Mouse (Mus musculus): Measurements from ENCODE around the gene Prdx2. TPM values are rescaled to one million over a fixed set of nuclear protein-coding genes. Genes with fewer than 3 reads are reported as not detected.

The Prdx2 gene
- polyA plus RNA-seq, 1 experiment from 2014 or later = 590 TPM

GRCm38 (mm10) chr8:84989810-84990209 lies 20.4 kb downstream of the Prdx2 start:
- Histone ChIP-seq H3K4me1 (ENCODE audit: control insufficient read depth, insufficient read depth, low read length) (peaks cover 30% of the 10 kb centered on the region), H3K27me3 (replicated peaks; ENCODE audit: control insufficient read depth, insufficient read depth, low read length) (0 out of 2 replicates have a peak, but pooled peaks cover 2% of the 10 kb centered on the region), H3K27ac (ENCODE audit: low read length) (peak overlapping the region; percentile 96), H3K4me3 (ENCODE audit: low read length) (peak overlapping the region; percentile 65), H3K4me2 (ENCODE audit: low read depth, low read length) (peak overlapping the region; percentile 73), H3K9ac (ENCODE audit: low read depth, low read length) (peak overlapping the region; percentile 76), H3K9me3 (ENCODE audit: control insufficient read depth, low read length) (no peaks in the 10 kb centered on the region), H3K36me3 (ENCODE audit: control insufficient read depth, insufficient read depth, low read length) (no peaks in the 10 kb centered on the region)
- WGBS = under 1% methylated on average over 15 of the region's 15 CpGs
- peak; percentile 54 for ATAC-seq

GRCm38 (mm10) chr8:84990349-84990748 lies 21.0 kb downstream of the Prdx2 start, which contains the start of gene Hook2:
Gene Hook2 (plus strand): TSS chr8:84990603.
- Histone ChIP-seq H3K4me1 (ENCODE audit: control insufficient read depth, insufficient read depth, low read length) (peaks cover 30% of the 10 kb centered on the region), H3K4me3 (ENCODE audit: low read length) (peak within 1 kb of the TSS; percentile 65), H3K36me3 (ENCODE audit: control insufficient read depth, insufficient read depth, low read length) (no peaks in the 10 kb centered on the region), H3K4me2 (ENCODE audit: low read depth, low read length) (peak within 1 kb of the TSS; percentile 91), H3K27ac (ENCODE audit: low read length) (peak within 1 kb of the TSS; percentile 96), H3K27me3 (replicated peaks; ENCODE audit: control insufficient read depth, insufficient read depth, low read length) (0 out of 2 replicates have a peak, but pooled peaks cover 2% of the 10 kb centered on the region), H3K9ac (ENCODE audit: low read depth, low read length) (peak within 1 kb of the TSS; percentile 84), H3K9me3 (ENCODE audit: control insufficient read depth, low read length) (no peaks in the 10 kb centered on the region)
- WGBS = 2% methylated on average over 28 of the region's 28 CpGs
- peak; percentile 84 for ATAC-seq

GRCm38 (mm10) chr8:84990836-84991235 lies 21.4 kb downstream of the Prdx2 start:
- Histone ChIP-seq H3K27me3 (replicated peaks; ENCODE audit: control insufficient read depth, insufficient read depth, low read length) (0 out of 2 replicates have a peak, but pooled peaks cover 2% of the 10 kb centered on the region), H3K36me3 (ENCODE audit: control insufficient read depth, insufficient read depth, low read length) (no peaks in the 10 kb centered on the region), H3K4me3 (ENCODE audit: low read length) (peak overlapping the region; percentile 65), H3K4me1 (ENCODE audit: control insufficient read depth, insufficient read depth, low read length) (peaks cover 31% of the 10 kb centered on the region), H3K9ac (ENCODE audit: low read depth, low read length) (peak overlapping the region; percentile 84), H3K4me2 (ENCODE audit: low read depth, low read length) (peak overlapping the region; percentile 91), H3K27ac (ENCODE audit: low read length) (peak overlapping the region; percentile 96), H3K9me3 (ENCODE audit: control insufficient read depth, low read length) (no peaks in the 10 kb centered on the region)
- WGBS = 2% methylated on average over 15 of the region's 15 CpGs
- ATAC-seq = peak; percentile 76

- no peak overlapping the region for H3K27ac ChIP-seq (ENCODE audit: low read length)
- no peaks in the 10 kb centered on the region for H3K27me3 ChIP-seq (replicated peaks; ENCODE audit: control insufficient read depth, insufficient read depth, low read length)
- no peak overlapping the region for H3K9ac ChIP-seq (ENCODE audit: low read depth, low read length)
- peak overlapping the region; percentile 14; the same call in 1 of the 2 replicates for H3K4me2 ChIP-seq (ENCODE audit: low read depth, low read length)
- ATAC-seq = no peak
- H3K4me3 ChIP-seq (ENCODE audit: low read length) = no peak overlapping the region
- no peaks in the 10 kb centered on the region for H3K36me3 ChIP-seq (ENCODE audit: control insufficient read depth, insufficient read depth, low read length)
- H3K9me3 ChIP-seq (ENCODE audit: control insufficient read depth, low read length) = no peaks in the 10 kb centered on the region
- peaks cover 27% of the 10 kb centered on the region for H3K4me1 ChIP-seq (ENCODE audit: control insufficient read depth, insufficient read depth, low read length)
- 81% methylated on average over 9 of the region's 9 CpGs for WGBS
Measured at GRCm38 (mm10) chr8:84994375-84994774, 25.0 kb downstream of the Prdx2 start.

- no peak for ATAC-seq
- 43% methylated on average over 25 of the region's 25 CpGs for WGBS
Measured at GRCm38 (mm10) chr8:84995680-84996079, 26.3 kb downstream of the Prdx2 start.

GRCm38 (mm10) chr8:84996978-84997377 lies 27.6 kb downstream of the Prdx2 start:
- WGBS = 81% methylated on average over 5 of the region's 5 CpGs
- H3K4me1 ChIP-seq (ENCODE audit: control insufficient read depth, insufficient read depth, low read length) = peaks cover 16% of the 10 kb centered on the region
- H3K4me2 ChIP-seq (ENCODE audit: low read depth, low read length) = no peak overlapping the region
- no peaks in the 10 kb centered on the region for H3K9me3 ChIP-seq (ENCODE audit: control insufficient read depth, low read length)
- no peak overlapping the region for H3K9ac ChIP-seq (ENCODE audit: low read depth, low read length)
- H3K4me3 ChIP-seq (ENCODE audit: low read length) = no peak overlapping the region
- H3K36me3 ChIP-seq (ENCODE audit: control insufficient read depth, insufficient read depth, low read length) = no peaks in the 10 kb centered on the region; the same call in 1 of the 2 replicates
- ATAC-seq = no peak
- H3K27me3 ChIP-seq (replicated peaks; ENCODE audit: control insufficient read depth, insufficient read depth, low read length) = no peaks in the 10 kb centered on the region
- H3K27ac ChIP-seq (ENCODE audit: low read length) = no peak overlapping the region

More at GRCm38 (mm10) chr8:84995680-84996079, 26.3 kb downstream of the Prdx2 start:
- H3K9me3 ChIP-seq (ENCODE audit: control insufficient read depth, low read length) = no peaks in the 10 kb centered on the region
- no peak overlapping the region for H3K4me3 ChIP-seq (ENCODE audit: low read length)
- no peaks in the 10 kb centered on the region for H3K27me3 ChIP-seq (replicated peaks; ENCODE audit: control insufficient read depth, insufficient read depth, low read length)
- H3K9ac ChIP-seq (ENCODE audit: low read depth, low read length) = no peak overlapping the region
- no peak overlapping the region for H3K27ac ChIP-seq (ENCODE audit: low read length)
- H3K4me1 ChIP-seq (ENCODE audit: control insufficient read depth, insufficient read depth, low read length) = peaks cover 25% of the 10 kb centered on the region
- no peak overlapping the region for H3K4me2 ChIP-seq (ENCODE audit: low read depth, low read length)
- H3K36me3 ChIP-seq (ENCODE audit: control insufficient read depth, insufficient read depth, low read length) = no peaks in the 10 kb centered on the region

GRCm38 (mm10) chr8:84997649-84998295 lies 28.4 kb downstream of the Prdx2 start:
- H3K27me3 ChIP-seq (replicated peaks; ENCODE audit: control insufficient read depth, insufficient read depth, low read length) = no peaks in the 10 kb centered on the region
- WGBS = 11% methylated on average over 19 of the region's 19 CpGs
- no peaks in the 10 kb centered on the region for H3K9me3 ChIP-seq (ENCODE audit: control insufficient read depth, low read length)
- H3K4me1 ChIP-seq (ENCODE audit: control insufficient read depth, insufficient read depth, low read length) = peaks cover 16% of the 10 kb centered on the region
- H3K4me2 ChIP-seq (ENCODE audit: low read depth, low read length) = no peak overlapping the region
- H3K27ac ChIP-seq (ENCODE audit: low read length) = no peak overlapping the region
- H3K36me3 ChIP-seq (ENCODE audit: control insufficient read depth, insufficient read depth, low read length) = no peaks in the 10 kb centered on the region; the same call in 1 of the 2 replicates
- no peak overlapping the region for H3K4me3 ChIP-seq (ENCODE audit: low read length)
- H3K9ac ChIP-seq (ENCODE audit: low read depth, low read length) = peak overlapping the region; percentile 43
- ATAC-seq = peak; percentile 73

- no peak overlapping the region for H3K27ac ChIP-seq (ENCODE audit: low read length)
- peak; percentile 9; the same call in 1 of the 2 replicates for ATAC-seq
Measured at GRCm38 (mm10) chr8:85007686-85008085, 38.3 kb downstream of the Prdx2 start.

GRCm38 (mm10) chr8:85011242-85011641 lies 41.9 kb downstream of the Prdx2 start:
- Histone ChIP-seq H3K4me2 (ENCODE audit: low read depth, low read length) (no peak overlapping the region), H3K9me3 (ENCODE audit: control insufficient read depth, low read length) (no peaks in the 10 kb centered on the region), H3K4me3 (ENCODE audit: low read length) (no peak overlapping the region), H3K36me3 (ENCODE audit: control insufficient read depth, insufficient read depth, low read length) (no peaks in the 10 kb centered on the region), H3K9ac (ENCODE audit: low read depth, low read length) (no peak overlapping the region), H3K27ac (ENCODE audit: low read length) (no peak overlapping the region), H3K27me3 (replicated peaks; ENCODE audit: control insufficient read depth, insufficient read depth, low read length) (peaks cover 27% of the 10 kb centered on the region), H3K4me1 (ENCODE audit: control insufficient read depth, insufficient read depth, low read length) (no peaks in the 10 kb centered on the region)
- 9% methylated on average over 28 of the region's 28 CpGs for WGBS
- ATAC-seq = no peak

More at GRCm38 (mm10) chr8:85007686-85008085, 38.3 kb downstream of the Prdx2 start:
- H3K4me1 ChIP-seq (ENCODE audit: control insufficient read depth, insufficient read depth, low read length) = no peaks in the 10 kb centered on the region
- H3K4me2 ChIP-seq (ENCODE audit: low read depth, low read length) = no peak overlapping the region
- no peaks in the 10 kb centered on the region for H3K9me3 ChIP-seq (ENCODE audit: control insufficient read depth, low read length)
- no peaks in the 10 kb centered on the region for H3K36me3 ChIP-seq (ENCODE audit: control insufficient read depth, insufficient read depth, low read length)
- H3K9ac ChIP-seq (ENCODE audit: low read depth, low read length) = no peak overlapping the region
- no peak overlapping the region for H3K4me3 ChIP-seq (ENCODE audit: low read length)
- H3K27me3 ChIP-seq (replicated peaks; ENCODE audit: control insufficient read depth, insufficient read depth, low read length) = peaks cover 27% of the 10 kb centered on the region
- WGBS = 19% methylated on average over 25 of the region's 25 CpGs

All from intestine, embryonic 16.5 days (tissue).